Mouse (Mus musculus) liver (tissue): ENCODE measurements around the gene Vmn2r11.
"Not testable (repeated sequence)": the region's sequence is repeated elsewhere in the genome, so short reads cannot be mapped to it uniquely, and the experiment has no call there.

Experiments used
- DNase-seq: peaks from one replicate; pipeline ENCODE4 v3.0.0-alpha.2; 2020; ENCODE audit warnings: mixed read lengths

Vmn2r11 gene

DNA sequence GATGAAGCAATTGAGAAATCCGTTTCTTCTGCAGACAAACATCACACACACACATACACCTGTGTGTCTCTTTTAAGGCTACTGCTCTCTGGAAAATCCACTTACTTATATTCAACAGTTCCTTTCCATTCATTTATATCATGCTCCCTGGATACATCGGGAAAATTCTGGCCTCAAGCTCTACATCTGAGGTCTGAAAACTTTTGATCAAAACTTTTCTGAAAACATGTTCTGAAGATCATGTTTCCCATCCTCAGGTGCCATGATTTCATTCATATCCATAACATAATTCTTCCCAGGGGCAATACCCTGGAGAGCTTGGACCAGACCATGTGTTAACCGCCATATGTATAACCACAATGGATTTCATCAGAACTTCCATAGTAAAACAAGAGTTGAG is at the start of gene Vmn2r11:
Gene Vmn2r11, minus strand, starts transcription at position 101 of the 400 bp plus-strand sequence.
- not testable (repeated sequence) for DNase-seq

DNA sequence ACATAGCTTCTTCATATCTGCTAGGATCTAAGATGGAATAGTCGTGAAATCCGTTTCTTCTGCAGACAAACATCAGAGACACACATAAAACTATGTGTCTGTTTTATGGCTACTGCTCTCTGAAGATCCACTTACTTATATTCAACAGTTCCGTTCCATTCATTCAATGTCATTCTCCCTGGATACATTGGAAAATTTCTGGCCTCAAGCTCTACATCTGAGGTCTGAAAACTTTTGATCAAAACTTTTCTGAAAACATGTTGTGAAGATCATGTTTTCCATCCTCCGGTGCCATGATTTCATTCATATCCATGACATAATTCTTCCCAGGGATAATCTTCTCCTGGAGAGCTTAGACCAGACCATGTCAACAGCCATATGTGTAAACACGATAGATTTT is 38.5 kb upstream of the Vmn2r11 start, which contains the start of gene Vmn2r12:
Gene Vmn2r12, minus strand, starts transcription at position 101 of the 400 bp plus-strand sequence.
- DNase-seq, result not testable (repeated sequence)

DNA sequence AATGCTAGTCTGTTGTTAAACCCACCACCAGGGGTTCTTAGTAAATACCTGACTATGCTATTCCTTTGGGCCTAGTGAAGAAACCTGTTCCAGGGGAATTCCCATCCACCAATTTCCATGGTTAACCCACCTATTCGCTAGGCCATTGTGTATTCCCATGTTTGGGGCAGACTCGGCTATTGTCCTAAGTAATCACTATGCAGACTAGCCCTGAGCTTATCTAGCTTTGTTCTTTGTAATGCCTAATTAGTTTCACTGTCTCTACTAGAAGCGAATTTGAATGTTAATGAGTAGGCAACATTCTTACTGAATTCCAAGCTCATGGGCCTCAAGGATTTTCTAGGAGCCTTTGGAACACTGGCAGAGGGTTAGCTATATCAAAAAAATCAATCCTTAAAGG is 37.1 kb upstream of the Vmn2r11 start:
- not testable (repeated sequence) for DNase-seq

DNA sequence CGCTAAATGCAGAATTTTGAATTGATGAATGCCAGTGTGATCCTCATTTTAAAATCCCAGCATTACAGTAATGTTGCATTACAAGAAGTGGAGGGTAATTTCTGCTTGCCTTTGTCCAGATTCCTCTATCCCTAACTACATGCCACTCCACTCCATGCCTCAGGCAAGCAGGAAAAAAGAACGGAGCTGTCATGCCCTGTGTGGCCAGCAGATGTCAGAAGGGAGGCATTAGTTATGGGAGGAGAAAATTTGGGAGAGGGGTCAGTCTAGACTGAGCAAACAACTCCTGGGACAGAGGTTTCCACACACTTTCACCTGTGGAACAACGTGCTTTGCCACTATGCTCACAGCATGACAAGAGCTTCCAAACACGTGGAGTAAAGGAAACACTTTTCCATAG is 12.6 kb upstream of the Vmn2r11 start:
- DNase-seq, result not testable (repeated sequence)

DNA sequence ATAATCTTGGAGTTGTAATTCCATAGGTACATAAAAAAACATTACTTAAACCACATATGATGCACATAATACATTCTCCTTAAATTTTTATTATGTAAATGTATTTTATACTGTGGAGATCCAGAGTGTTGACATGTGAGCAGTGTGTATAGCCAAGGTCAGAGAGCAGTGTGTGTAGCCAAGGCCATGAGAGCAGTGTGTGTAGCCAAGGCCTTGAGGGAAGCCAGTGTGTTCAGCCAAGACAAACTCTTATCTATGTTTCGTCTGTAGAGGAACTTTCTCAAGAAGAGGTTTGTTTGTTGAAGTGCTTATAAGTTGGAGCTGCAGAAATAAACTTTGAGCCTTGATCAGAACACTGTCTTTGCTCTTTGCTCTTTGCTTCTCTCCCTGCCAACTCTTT is 4.1 kb downstream of the Vmn2r11 start:
- no peak for DNase-seq

DNA sequence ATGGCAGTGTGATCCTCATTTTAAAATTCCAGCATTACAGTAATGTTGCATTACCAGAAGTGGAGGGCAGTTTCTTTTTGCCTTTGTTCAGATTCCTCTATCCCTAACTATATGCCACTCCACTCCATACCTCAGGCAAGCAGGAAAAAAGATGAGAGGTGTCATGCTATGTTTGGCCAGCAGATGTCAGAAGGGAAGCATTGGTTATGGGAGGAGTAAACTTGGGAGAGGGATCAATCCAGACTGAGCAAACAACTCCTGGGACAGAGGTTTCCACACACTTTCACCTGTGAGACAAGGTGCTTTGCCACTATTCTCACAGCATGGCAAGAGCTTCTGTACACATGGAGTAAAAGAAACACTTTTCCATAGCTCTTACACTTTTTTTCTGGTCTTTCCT is 26.8 kb downstream of the Vmn2r11 start:
- DNase-seq, result no peak

DNA sequence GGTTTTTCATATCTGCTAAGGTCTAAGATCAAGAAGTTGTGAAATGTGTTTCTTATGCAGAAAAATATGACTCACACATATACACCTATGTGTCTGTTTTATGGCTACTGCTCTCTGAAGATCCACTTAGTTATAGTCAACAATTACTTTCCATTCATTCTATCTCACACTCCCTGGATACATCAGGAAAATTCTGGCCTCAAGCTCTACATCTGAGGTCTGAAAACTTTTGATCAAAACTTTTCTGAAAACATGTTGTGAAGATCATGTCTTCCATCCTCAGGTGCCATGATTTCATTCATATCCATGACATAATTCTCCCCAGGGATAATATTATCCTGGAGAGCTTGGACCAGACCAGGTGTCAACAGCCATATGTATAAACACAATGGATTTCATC is 52.9 kb downstream of the Vmn2r11 start, which contains the start of gene Vmn2r10:
Gene Vmn2r10, minus strand, starts transcription at position 101 of the 400 bp plus-strand sequence.
- not testable (repeated sequence) for DNase-seq
